Mouse (Mus musculus) kidney, embryonic 16.5 days (tissue): ENCODE data around the gene Tmed4. TPM values are rescaled to one million over a fixed set of nuclear protein-coding genes. Genes with fewer than 3 reads are reported as not detected.
A peak's percentile ranks its signal among the peaks of the same experiment; 100 is the strongest.

Experiments used
- ATAC-seq: fragments of 200-750 bp; cut with Nextera tagmentation; 2 replicates; pipeline ENCODE4 v1.8.0; 2017; ENCODE audit warnings: moderate TSS enrichment; ENCODE audit not compliant: low FRiP score, low TSS enrichment
- H3K27ac ChIP-seq: fragments of 300-500 bp; sonication (generic); 2 replicates; pipeline ENCODE4 v1.5.1; 2014; ENCODE audit warnings: low read length
- H3K27me3 ChIP-seq: fragments of 300-500 bp; sonication (generic); 2 replicates; pipeline ENCODE4 v1.6.1; 2014; ENCODE audit warnings: low read length, control low read depth, mixed read lengths; ENCODE audit not compliant: insufficient read depth
- H3K36me3 ChIP-seq: fragments of 300-500 bp; sonication (generic); 2 replicates; pipeline ENCODE4 v1.6.1; 2014; ENCODE audit warnings: low read length, control low read depth, mixed read lengths; ENCODE audit not compliant: insufficient read depth
- H3K4me1 ChIP-seq: fragments of 300-500 bp; sonication (generic); 2 replicates; pipeline ENCODE4 v1.6.1; 2014; ENCODE audit warnings: low read length, control low read depth, mixed read lengths; ENCODE audit not compliant: insufficient read depth
- H3K4me2 ChIP-seq: fragments of 300-500 bp; sonication (generic); replicated peaks from 2 replicates; pipeline ENCODE4 v1.6.1; 2014; ENCODE audit warnings: low read depth, low read length
- H3K4me3 ChIP-seq: fragments of 300-500 bp; sonication (generic); 2 replicates; pipeline ENCODE4 v1.5.1; 2014; ENCODE audit warnings: mild to moderate bottlenecking, low read length
- H3K9ac ChIP-seq: fragments of 300-500 bp; sonication (generic); replicated peaks from 2 replicates; pipeline ENCODE4 v1.6.1; 2014; ENCODE audit warnings: low read length
- H3K9me3 ChIP-seq: fragments of 300-500 bp; sonication (generic); 2 replicates; pipeline ENCODE4 v1.6.1; 2016; ENCODE audit warnings: low read length, control low read depth
- WGBS: fragments of 180-500 bp; shearing (Covaris S2); extraction: QIAGEN DNeasy Blood & Tissue Kit; methylation state at CpG from one replicate; pipeline ENCODE4 v1.1.7; 2014; 5-methylcytosine and 5-hydroxymethylcytosine counted together
- polyA plus RNA-seq: library from polyadenylated mRNA; unstranded; fragments of >200 nt; fragmentation: Nextera tagmentation; extraction: Ambion mirVana; gene quantifications from 2 replicates; pipeline ENCODE4 v1.2.1, GENCODE M21; 2015

Gene Tmed4
- polyA plus RNA-seq, 1 experiment from 2014 or later: 155 TPM

- no peak overlapping the region for H3K27ac ChIP-seq
- H3K9me3 ChIP-seq: no peaks in the 10 kb centered on the region
- no peak for ATAC-seq
- WGBS: 86% methylated on average over 4 of the region's 4 CpGs
- peaks cover 6% of the 10 kb centered on the region for H3K36me3 ChIP-seq
- H3K4me1 ChIP-seq: no peaks in the 10 kb centered on the region
- H3K4me3 ChIP-seq: no peak overlapping the region
- no peak overlapping the region for H3K4me2 ChIP-seq
- no peak overlapping the region for H3K9ac ChIP-seq
- H3K27me3 ChIP-seq: no peaks in the 10 kb centered on the region
Observed at GRCm38 (mm10) chr11:6252824-6253223, 21.8 kb downstream of the Tmed4 start.

DNA sequence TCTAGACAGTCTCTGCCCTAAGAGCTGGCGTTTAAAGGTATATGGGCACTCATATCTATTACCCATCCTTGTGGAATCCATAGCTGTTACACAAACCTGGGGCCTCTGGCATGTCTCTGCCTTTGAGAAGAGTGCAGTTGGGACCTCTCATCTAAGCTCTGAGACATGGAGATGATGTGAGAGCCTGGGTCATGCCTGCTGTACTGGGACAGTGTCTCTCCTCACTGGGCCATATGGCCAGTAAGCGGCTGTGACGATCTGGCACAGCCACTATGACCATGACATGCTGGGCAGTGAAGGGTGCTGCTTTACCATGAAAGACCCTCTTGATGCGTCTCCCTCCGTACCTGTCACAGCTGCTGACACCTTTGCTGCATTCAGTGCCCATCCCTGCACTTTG, 22.4 kb downstream of the Tmed4 start:
- Histone ChIP-seq H3K9me3 (no peaks in the 10 kb centered on the region), H3K36me3 (peaks cover under 1% of the 10 kb centered on the region; the same call in 1 of the 2 replicates)
- 90% methylated on average over 5 of the region's 5 CpGs for whole genome bisulfite sequencing

GRCm38 (mm10) chr11:6244707-6245106, 30.0 kb downstream of the Tmed4 start:
- Histone ChIP-seq H3K36me3 (no peaks in the 10 kb centered on the region), H3K4me3 (no peak overlapping the region), H3K4me1 (no peaks in the 10 kb centered on the region), H3K9ac (no peak overlapping the region), H3K4me2 (no peak overlapping the region), H3K27ac (no peak overlapping the region), H3K9me3 (no peaks in the 10 kb centered on the region), H3K27me3 (no peaks in the 10 kb centered on the region)
- WGBS: 58% methylated on average over 19 of the region's 19 CpGs
- ATAC-seq: no peak

More for the DNA sequence above, 22.4 kb downstream of the Tmed4 start:
- no peak overlapping the region for H3K4me2 ChIP-seq
- no peak overlapping the region for H3K9ac ChIP-seq
- H3K4me3 ChIP-seq: no peak overlapping the region
- no peak for ATAC-seq
- no peaks in the 10 kb centered on the region for H3K4me1 ChIP-seq
- no peaks in the 10 kb centered on the region for H3K27me3 ChIP-seq
- no peak overlapping the region for H3K27ac ChIP-seq

GRCm38 (mm10) chr11:6233025-6233424, 41.6 kb downstream of the Tmed4 start:
- Histone ChIP-seq H3K4me2 (no peak overlapping the region), H3K27ac (no peak overlapping the region), H3K36me3 (no peaks in the 10 kb centered on the region), H3K9ac (no peak overlapping the region), H3K4me3 (no peak overlapping the region), H3K27me3 (no peaks in the 10 kb centered on the region), H3K4me1 (no peaks in the 10 kb centered on the region), H3K9me3 (peaks cover 16% of the 10 kb centered on the region)
- WGBS: 85% methylated on average over 4 of the region's 4 CpGs
- ATAC-seq: no peak

DNA sequence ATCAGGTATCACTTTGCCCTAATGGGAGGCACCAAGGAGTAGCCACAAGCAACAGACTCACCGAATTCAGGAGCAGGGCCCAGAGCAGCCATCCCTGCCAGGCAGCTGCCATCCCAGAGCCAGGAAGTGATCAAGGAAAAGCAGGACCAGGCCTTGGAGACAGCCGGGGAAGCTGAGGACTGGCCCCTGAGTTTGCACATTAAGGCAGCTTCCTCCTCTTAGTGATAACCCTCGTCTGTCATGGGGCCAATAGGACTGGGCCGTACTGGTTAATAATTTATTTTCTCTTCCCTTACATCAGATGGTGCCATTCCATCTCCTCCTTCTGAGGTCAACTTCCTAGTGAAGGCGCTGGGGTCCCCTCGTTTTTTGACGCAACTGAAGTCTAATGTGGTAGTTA, 44.7 kb downstream of the Tmed4 start, which contains the start of gene Npc1l1:
Gene Npc1l1, minus strand, starts transcription at position 132 of the 400 bp plus-strand sequence.
- no peak within 1 kb of the TSS for H3K4me2 ChIP-seq
- no peak within 1 kb of the TSS for H3K4me3 ChIP-seq
- H3K9ac ChIP-seq: no peak within 1 kb of the TSS
- ATAC-seq: no peak
- H3K36me3 ChIP-seq: no peaks in the 10 kb centered on the region
- peaks cover 2% of the 10 kb centered on the region; the same call in 1 of the 2 replicates for H3K9me3 ChIP-seq
- H3K4me1 ChIP-seq: no peaks in the 10 kb centered on the region
- WGBS: 73% methylated on average over 7 of the region's 7 CpGs
- no peak within 1 kb of the TSS for H3K27ac ChIP-seq
- H3K27me3 ChIP-seq: no peaks in the 10 kb centered on the region

DNA sequence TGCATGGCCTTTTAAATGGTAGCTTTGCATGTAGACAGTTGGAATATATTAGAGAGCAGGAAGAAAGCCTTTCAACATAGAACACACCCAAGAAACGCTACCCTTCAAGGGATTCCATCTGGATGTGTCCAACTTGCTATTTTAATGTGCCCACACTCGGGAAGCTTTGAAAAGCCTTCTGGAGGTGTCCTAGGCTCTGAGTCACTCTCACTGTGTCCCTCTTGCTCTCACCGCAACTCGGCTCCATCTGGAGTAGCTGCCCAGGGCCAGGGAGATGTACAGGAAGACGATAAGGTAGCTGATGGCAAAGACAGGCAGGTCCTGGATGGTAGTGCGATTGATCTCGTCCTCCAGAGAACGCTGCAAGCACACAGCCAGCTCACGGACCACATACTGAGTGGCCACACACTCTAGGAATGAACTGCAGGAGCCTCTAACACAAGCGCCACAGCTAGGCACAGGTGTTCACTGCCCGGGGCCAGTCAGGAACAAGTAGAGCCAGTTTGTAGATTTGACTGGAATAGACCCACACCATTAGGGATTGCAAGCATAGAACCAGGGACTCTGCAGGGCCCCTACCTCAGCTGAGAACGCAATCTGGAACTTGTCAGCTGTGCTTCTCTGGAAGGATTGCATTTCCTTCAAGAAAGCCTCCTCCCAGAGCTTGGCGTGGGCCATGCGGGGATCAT, 50.0 kb downstream of the Tmed4 start:
- Histone ChIP-seq H3K27ac (no peak overlapping the region), H3K4me1 (no peaks in the 10 kb centered on the region), H3K9ac (no peak overlapping the region), H3K36me3 (no peaks in the 10 kb centered on the region), H3K27me3 (no peaks in the 10 kb centered on the region), H3K9me3 (no peaks in the 10 kb centered on the region), H3K4me3 (no peak overlapping the region), H3K4me2 (no peak overlapping the region)
- ATAC-seq: 0 out of 2 replicates have a peak, but pooled peaks have one; percentile 69
- 69% methylated on average over 14 of the region's 14 CpGs for WGBS

GRCm38 (mm10) chr11:6222187-6222586, 52.5 kb downstream of the Tmed4 start:
- Histone ChIP-seq H3K4me1 (no peaks in the 10 kb centered on the region), H3K4me3 (no peak overlapping the region), H3K9me3 (no peaks in the 10 kb centered on the region), H3K36me3 (no peaks in the 10 kb centered on the region), H3K9ac (no peak overlapping the region), H3K27me3 (no peaks in the 10 kb centered on the region), H3K4me2 (no peak overlapping the region), H3K27ac (no peak overlapping the region)
- 90% methylated on average over 10 of the region's 10 CpGs for WGBS
- ATAC-seq: no peak

Other genes with a start within 250 kb of the Tmed4 start
- gene Camk2b, start 208.5 kb downstream of the Tmed4 start, polyA plus RNA-seq: 3.4 and 4.1 TPM in 2 replicates
- gene A730071L15Rik, start 74.8 kb downstream of the Tmed4 start, polyA plus RNA-seq: 0.40 and 0.49 TPM in 2 replicates
- gene Nudcd3, start 74.5 kb downstream of the Tmed4 start, polyA plus RNA-seq: 39.2 and 40.6 TPM in 2 replicates
- gene Npc1l1, start 44.7 kb downstream of the Tmed4 start, polyA plus RNA-seq: 0.12 and 0.17 TPM in 2 replicates
- gene Ddx56, start 7.1 kb downstream of the Tmed4 start, polyA plus RNA-seq: 104 and 106 TPM in 2 replicates
- 155 and 157 TPM in 2 replicates for gene Ogdh, start 16.8 kb upstream of the Tmed4 start, polyA plus RNA-seq
- 11.7 and 12.5 TPM in 2 replicates for gene Zmiz2, start 114.2 kb upstream of the Tmed4 start, polyA plus RNA-seq
- 4,884 and 4,942 TPM in 2 replicates for gene Ppia, start 140.6 kb upstream of the Tmed4 start, polyA plus RNA-seq
- 560 and 596 TPM in 2 replicates for gene H2afv, start 169.6 kb upstream of the Tmed4 start, polyA plus RNA-seq
- 24.8 and 30.1 TPM in 2 replicates for gene Purb, start 201.0 kb upstream of the Tmed4 start, polyA plus RNA-seq
- gene Myo1g, start 246.1 kb upstream of the Tmed4 start, polyA plus RNA-seq: 1.0 and 1.2 TPM in 2 replicates